Mouse (Mus musculus) midbrain, embryonic 11.5 days (tissue): ENCODE results near the gene Hist1h2ak. TPM values are rescaled to one million over a fixed set of nuclear protein-coding genes. Genes with fewer than 3 reads are reported as not detected.
A peak's percentile ranks its signal among the peaks of the same experiment; 100 is the strongest.
"Not testable (repeated sequence)": the region's sequence is repeated elsewhere in the genome, so short reads cannot be mapped to it uniquely, and the experiment has no call there.

Experiments used
- ATAC-seq: fragments of 200-750 bp; cut with Nextera tagmentation; 2 replicates; pipeline ENCODE4 v1.8.0; 2017; ENCODE audit warnings: moderate TSS enrichment, moderate library complexity; ENCODE audit not compliant: low FRiP score
- DNase-seq: peaks from one replicate; pipeline ENCODE4 v3.0.0; 2015; ENCODE audit warnings: low spot score; ENCODE audit errors: missing footprints
- H3K27ac ChIP-seq: fragments of 300-500 bp; sonication (generic); 2 replicates; pipeline ENCODE4 v1.5.1; 2014; ENCODE audit warnings: low read depth, low read length
- H3K27me3 ChIP-seq: fragments of 300-500 bp; sonication (generic); 2 replicates; pipeline ENCODE4 v1.6.1; 2014; ENCODE audit warnings: mild to moderate bottlenecking, low read length, moderate library complexity, mixed read lengths; ENCODE audit not compliant: control insufficient read depth, insufficient read depth
- H3K36me3 ChIP-seq: fragments of 300-500 bp; sonication (generic); 2 replicates; pipeline ENCODE4 v1.6.1; 2014; ENCODE audit warnings: mild to moderate bottlenecking, low read length, moderate library complexity, mixed read lengths; ENCODE audit not compliant: control insufficient read depth, insufficient read depth
- H3K4me1 ChIP-seq: fragments of 300-500 bp; sonication (generic); 2 replicates; pipeline ENCODE4 v1.6.1; 2014; ENCODE audit warnings: low read length; ENCODE audit not compliant: control insufficient read depth, insufficient read depth
- H3K4me2 ChIP-seq: fragments of 300-500 bp; sonication (generic); 2 replicates; pipeline ENCODE4 v1.6.1; 2014; ENCODE audit warnings: mild to moderate bottlenecking, moderate library complexity
- H3K4me3 ChIP-seq: fragments of 300-500 bp; sonication (generic); 2 replicates; pipeline ENCODE4 v1.5.1; 2014; ENCODE audit warnings: low read depth, low read length
- H3K9ac ChIP-seq: fragments of 300-500 bp; sonication (generic); 2 replicates; pipeline ENCODE4 v1.6.1; 2014; ENCODE audit warnings: low read length
- H3K9me3 ChIP-seq: fragments of 300-500 bp; sonication (generic); 2 replicates; pipeline ENCODE4 v1.6.1; 2016; ENCODE audit warnings: low read length; ENCODE audit not compliant: control insufficient read depth
- WGBS: fragments of 180-500 bp; shearing (Covaris S2); extraction: QIAGEN DNeasy Blood & Tissue Kit; methylation state at CpG from one replicate; pipeline ENCODE4 v1.1.7; 2014; 5-methylcytosine and 5-hydroxymethylcytosine counted together
- polyA plus RNA-seq: library from polyadenylated mRNA; unstranded; fragments of >200 nt; fragmentation: Nextera tagmentation; extraction: Ambion mirVana; gene quantifications from 2 replicates; pipeline ENCODE4 v1.2.1, GENCODE M21; 2014

The Hist1h2ak gene
- 6.2 and 10.7 TPM in 2 replicates for polyA plus RNA-seq

- peak; percentile 96 for DNase-seq
- H3K4me3 ChIP-seq, result peak within 1 kb of the TSS; percentile 44
- not testable (repeated sequence) for H3K36me3 ChIP-seq, H3K27me3 ChIP-seq, H3K9me3 ChIP-seq
- H3K27ac ChIP-seq, result peak within 1 kb of the TSS; percentile 91
- WGBS, result under 1% methylated on average over 35 of the region's 50 CpGs
- peaks cover 10% of the 10 kb centered on the region; the same call in 1 of the 2 replicates for H3K4me1 ChIP-seq
- ATAC-seq, result peak; percentile 92
- peak within 1 kb of the TSS; percentile 72 for H3K9ac ChIP-seq
- peak within 1 kb of the TSS; percentile 62 for H3K4me2 ChIP-seq
Observed at GRCm38 (mm10) chr13:21753524-21754285, at the start of gene Hist1h2ak, which contains the start of gene Hist1h2bn. Gene Hist1h2ak, minus strand, starts transcription at chr13:21753827. Gene Hist1h2bn, plus strand, starts transcription at chr13:21754123.

GRCm38 (mm10) chr13:21803058-21803457, 49.4 kb upstream of the Hist1h2ak start:
- not testable (repeated sequence) for H3K4me2 ChIP-seq, H3K4me1 ChIP-seq, H3K36me3 ChIP-seq, H3K27ac ChIP-seq, H3K27me3 ChIP-seq, H3K4me3 ChIP-seq, DNase-seq, H3K9ac ChIP-seq, H3K9me3 ChIP-seq
- peak; percentile 75; the same call in 1 of the 2 replicates for ATAC-seq
- WGBS, result no CpG with 5 or more reads among the region's 4 CpGs

GRCm38 (mm10) chr13:21797163-21797562, 43.5 kb upstream of the Hist1h2ak start:
- H3K36me3 ChIP-seq, H3K9ac ChIP-seq, DNase-seq, H3K27ac ChIP-seq, H3K4me3 ChIP-seq, ATAC-seq, H3K27me3 ChIP-seq, H3K9me3 ChIP-seq, H3K4me2 ChIP-seq, H3K4me1 ChIP-seq: not testable (repeated sequence)

- Histone ChIP-seq H3K27me3 (no peaks in the 10 kb centered on the region), H3K4me1 (peaks cover 5% of the 10 kb centered on the region; the same call in 1 of the 2 replicates), H3K4me3 (no peak overlapping the region), H3K9ac (no peak overlapping the region), H3K27ac (no peak overlapping the region), H3K4me2 (no peak overlapping the region), H3K9me3 (no peaks in the 10 kb centered on the region), H3K36me3 (no peaks in the 10 kb centered on the region)
- DNase-seq, result no peak
- WGBS, result 92% methylated on average over 7 of the region's 7 CpGs
- ATAC-seq, result no peak
Observed at GRCm38 (mm10) chr13:21795584-21795983, 42.0 kb upstream of the Hist1h2ak start.

- Histone ChIP-seq H3K4me2 (peak overlapping the region; percentile 34; the same call in 1 of the 2 replicates), H3K27me3 (no peaks in the 10 kb centered on the region), H3K9ac (peak overlapping the region; percentile 44), H3K36me3 (no peaks in the 10 kb centered on the region), H3K4me1 (peaks cover 18% of the 10 kb centered on the region), H3K27ac (no peak overlapping the region), H3K4me3 (peak overlapping the region; percentile 4; the same call in 1 of the 2 replicates), H3K9me3 (no peaks in the 10 kb centered on the region)
- DNase-seq (peak; percentile 92), ATAC-seq (no peak)
- WGBS, result 7% methylated on average over 18 of the region's 18 CpGs
Observed at GRCm38 (mm10) chr13:21790601-21791283, 37.1 kb upstream of the Hist1h2ak start.

GRCm38 (mm10) chr13:21789925-21790324, 36.3 kb upstream of the Hist1h2ak start:
- no peaks in the 10 kb centered on the region for H3K36me3 ChIP-seq
- H3K27me3 ChIP-seq, result no peaks in the 10 kb centered on the region
- peaks cover 20% of the 10 kb centered on the region for H3K4me1 ChIP-seq
- 61% methylated on average over 6 of the region's 6 CpGs for WGBS
- ATAC-seq (no peak), DNase-seq (peak; percentile 88)
- no peak overlapping the region for H3K4me2 ChIP-seq
- H3K4me3 ChIP-seq, result no peak overlapping the region
- H3K9ac ChIP-seq, result no peak overlapping the region
- no peak overlapping the region for H3K27ac ChIP-seq
- no peaks in the 10 kb centered on the region for H3K9me3 ChIP-seq

- Histone ChIP-seq H3K4me3 (peak overlapping the region; percentile 18; the same call in 1 of the 2 replicates), H3K27me3 (no peaks in the 10 kb centered on the region), H3K9ac (peak overlapping the region; percentile 54), H3K9me3 (no peaks in the 10 kb centered on the region), H3K4me2 (peak overlapping the region; percentile 35), H3K36me3 (no peaks in the 10 kb centered on the region), H3K4me1 (peaks cover 29% of the 10 kb centered on the region), H3K27ac (peak overlapping the region; percentile 87)
- WGBS, result 11% methylated on average over 14 of the region's 21 CpGs
- DNase-seq (peak; percentile 93), ATAC-seq (peak; percentile 25)
Observed at GRCm38 (mm10) chr13:21787760-21788593, 34.4 kb upstream of the Hist1h2ak start.

- Histone ChIP-seq H3K9ac (peak within 1 kb of the TSS; percentile 64), H3K4me3 (peak within 1 kb of the TSS; percentile 34), H3K4me2 (peak within 1 kb of the TSS; percentile 48), H3K27ac (peak within 1 kb of the TSS; percentile 87), H3K4me1 (peaks cover 34% of the 10 kb centered on the region)
- not testable (repeated sequence) for H3K9me3 ChIP-seq, H3K36me3 ChIP-seq, H3K27me3 ChIP-seq
- DNase-seq (peak; percentile 99), ATAC-seq (peak; percentile 95)
- WGBS, result under 1% methylated on average over 33 of the region's 63 CpGs
Observed at GRCm38 (mm10) chr13:21786899-21787629, 33.4 kb upstream of the Hist1h2ak start, which contains the start of the genes Hist1h2an and Hist1h2bp. Gene Hist1h2an, minus strand, starts transcription at chr13:21787218. Gene Hist1h2bp, plus strand, starts transcription at chr13:21787461.
